In genomic region chr4:133197801-133198286, GRCm38 (mm10) we compare ENCODE assay signal across 10 mouse cellular contexts. TPM values are rescaled to one million over a fixed set of nuclear protein-coding genes. Genes with fewer than 3 reads are reported as not detected.
A peak's percentile ranks its signal among the peaks of the same experiment; 100 is the strongest.
DNase-seq lines count a peak whose midpoint lies in the region; ATAC-seq lines count a peak whose summit lies in the region.
"Had no signal": no experiment of that assay in that cellular context is flagged by ENCODE, and none has a peak within 500 bp of the region (broad histone marks: within the 10 kb centered on the region; RNA-seq: fewer than 3 reads in every experiment).

No protein-coding gene starts in this region.

- H3K36me3 ChIP-seq in embryonic facial prominence, embryonic 10.5 days (replicated peaks): peaks cover 42% of the 10 kb centered on the region
- H3K36me3 ChIP-seq in hindbrain, embryonic 16.5 days (ENCODE audit: control insufficient read depth, insufficient read depth, low read length): peaks cover 8% of the 10 kb centered on the region
- H3K36me3 ChIP-seq in liver, embryonic 16.5 days (ENCODE audit: control insufficient read depth, insufficient read depth): peaks cover 14% of the 10 kb centered on the region

- H3K27me3 ChIP-seq in embryonic facial prominence, embryonic 10.5 days (replicated peaks; ENCODE audit: low read depth, poor library complexity, severe bottlenecking): no peaks in the 10 kb centered on the region; the same call in 1 of the 2 replicates
- no peaks in the 10 kb centered on the region for H3K27me3 ChIP-seq in hindbrain, embryonic 16.5 days (replicated peaks; ENCODE audit: control insufficient read depth, insufficient read depth, low read length)
- H3K27me3 ChIP-seq in liver, embryonic 16.5 days (ENCODE audit: control insufficient read depth, insufficient read depth, low read depth, low read length): no peaks in the 10 kb centered on the region
- H3K27me3 ChIP-seq: CH12.LX had no signal

- 0 out of 2 replicates have a peak overlapping the region, but pooled peaks have one; percentile 6 for H3K4me3 ChIP-seq in embryonic facial prominence, embryonic 10.5 days
- H3K4me3 ChIP-seq in hindbrain, embryonic 16.5 days (ENCODE audit: low read length): no peak overlapping the region
- no peak overlapping the region for H3K4me3 ChIP-seq in liver, embryonic 16.5 days (ENCODE audit: low read depth, low read length)

- H3K9ac ChIP-seq in hindbrain, embryonic 16.5 days (ENCODE audit: low read depth, low read length): peak overlapping the region; percentile 33; the same call in 1 of the 2 replicates
- no peak overlapping the region for H3K9ac ChIP-seq in liver, embryonic 16.5 days (ENCODE audit: low read depth, low read length)

- peaks cover 71% of the 10 kb centered on the region for H3K4me1 ChIP-seq in embryonic facial prominence, embryonic 10.5 days
- H3K4me1 ChIP-seq in hindbrain, embryonic 16.5 days (ENCODE audit: control insufficient read depth, insufficient read depth, low read depth, low read length): peaks cover 49% of the 10 kb centered on the region
- peaks cover 17% of the 10 kb centered on the region for H3K4me1 ChIP-seq in liver, embryonic 16.5 days (ENCODE audit: control insufficient read depth, low read depth, low read length)

- H3K4me2 ChIP-seq in hindbrain, embryonic 16.5 days (ENCODE audit: low read length): no peak overlapping the region; the same call in 1 of the 2 replicates
- no peak overlapping the region for H3K4me2 ChIP-seq in liver, embryonic 16.5 days (ENCODE audit: low read depth, low read length)

- ATAC-seq in hindbrain, embryonic 16.5 days: peak; percentile 41
- ATAC-seq in liver, embryonic 16.5 days (ENCODE audit: low read depth): peak; percentile 58
- ATAC-seq in megakaryocyte, adult 5-6 weeks (ENCODE audit: poor library complexity, severe bottlenecking): no peak

- no peaks in the 10 kb centered on the region for H3K9me3 ChIP-seq in embryonic facial prominence, embryonic 10.5 days
- H3K9me3 ChIP-seq in hindbrain, embryonic 16.5 days (ENCODE audit: control insufficient read depth, low read length): no peaks in the 10 kb centered on the region
- no peaks in the 10 kb centered on the region for H3K9me3 ChIP-seq in liver, embryonic 16.5 days (replicated peaks; ENCODE audit: control insufficient read depth, low read length)

- peak; percentile 41 for DNase-seq in gastrocnemius, adult 18-20 months (ENCODE audit: low spot score)
- DNase-seq in gastrocnemius, postnatal 10 days: no peak
- DNase-seq in embryonic facial prominence, embryonic 10.5 days (ENCODE audit: low spot score): peak; percentile 50
- DNase-seq in ovary, postnatal 10 days (ENCODE audit: low spot score): no peak
- DNase-seq in thymus, postnatal 25 days: no peak

- WGBS in embryonic facial prominence, embryonic 10.5 days: 22% methylated on average over 13 of the region's 13 CpGs
- WGBS in hindbrain, embryonic 16.5 days: 18% methylated on average over 13 of the region's 13 CpGs
- WGBS in liver, embryonic 16.5 days (ENCODE audit: insufficient replicate concordance): 70% methylated on average over 13 of the region's 13 CpGs

- peak overlapping the region; percentile 79 for H3K27ac ChIP-seq in embryonic facial prominence, embryonic 10.5 days (replicated peaks)
- peak overlapping the region; percentile 88 for H3K27ac ChIP-seq in hindbrain, embryonic 16.5 days (ENCODE audit: low read depth, low read length)
- H3K27ac ChIP-seq in liver, embryonic 16.5 days (ENCODE audit: low read length): peak overlapping the region; percentile 28

RNA-seq across cellular contexts. Expression of gene Cd164l2, which starts 14.1 kb away (rescaled TPM):
- total RNA-seq in gastrocnemius, adult 18-20 months (2021): not detected
- not detected for total RNA-seq in gastrocnemius, postnatal 10 days (2021)
- 3.0 and 5.2 TPM in 2 replicates for polyA plus RNA-seq in embryonic facial prominence, embryonic 10.5 days (2016; fragmentation: Nextera tagmentation; extraction: Ambion mirVana)
- 5.6 and 8.3 TPM in 2 replicates for polyA plus RNA-seq in hindbrain, embryonic 16.5 days (2015; fragmentation: Nextera tagmentation; extraction: Ambion mirVana)
- polyA plus RNA-seq in liver, embryonic 16.5 days (2015; fragmentation: Nextera tagmentation; extraction: Ambion mirVana): 0.13 TPM in 1 of 2 replicates, not detected in the other
- total RNA-seq in megakaryocyte, adult 5-6 weeks (2015): not detected in 2 replicates
- total RNA-seq in megakaryocyte, adult 5-6 weeks (2017): not detected in 2 replicates
- total RNA-seq: CH12.LX had no signal

RNA-seq across cellular contexts. Expression of gene Gpr3, which starts 14.5 kb away (rescaled TPM):
- total RNA-seq in gastrocnemius, adult 18-20 months (2021): not detected
- total RNA-seq in gastrocnemius, postnatal 10 days (2021): not detected
- polyA plus RNA-seq in embryonic facial prominence, embryonic 10.5 days (2016; fragmentation: Nextera tagmentation; extraction: Ambion mirVana): 0.11 and 0.57 TPM in 2 replicates
- 2.5 TPM in 2 replicates for polyA plus RNA-seq in hindbrain, embryonic 16.5 days (2015; fragmentation: Nextera tagmentation; extraction: Ambion mirVana)
- not detected in 2 replicates for polyA plus RNA-seq in liver, embryonic 16.5 days (2015; fragmentation: Nextera tagmentation; extraction: Ambion mirVana)
- total RNA-seq in megakaryocyte, adult 5-6 weeks (2015): 0.21 TPM in 1 of 2 replicates, not detected in the other
- total RNA-seq in megakaryocyte, adult 5-6 weeks (2017): not detected in 2 replicates
- total RNA-seq: neutrophil, adult 5-6 weeks had no signal

RNA-seq across cellular contexts. Expression of gene Map3k6, which starts 42.8 kb away (rescaled TPM):
- 10 to 100 TPM in 1 of 2 experiments, 1 to 10 TPM in 1; 8.8 to 11.4 TPM for total RNA-seq in gastrocnemius, adult 18-20 months (2021)
- 1 to 10 TPM; 2.1 to 5.5 TPM for total RNA-seq in gastrocnemius, postnatal 10 days (2021)
- polyA plus RNA-seq in embryonic facial prominence, embryonic 10.5 days (2016; fragmentation: Nextera tagmentation; extraction: Ambion mirVana): 1.7 and 1.8 TPM in 2 replicates
- 2.6 and 4.2 TPM in 2 replicates for polyA plus RNA-seq in hindbrain, embryonic 16.5 days (2015; fragmentation: Nextera tagmentation; extraction: Ambion mirVana)
- polyA plus RNA-seq in liver, embryonic 16.5 days (2015; fragmentation: Nextera tagmentation; extraction: Ambion mirVana): 2.2 and 3.0 TPM in 2 replicates
- 10.2 and 11.7 TPM in 2 replicates for total RNA-seq in megakaryocyte, adult 5-6 weeks (2015)
- total RNA-seq in megakaryocyte, adult 5-6 weeks (2017): 9.1 and 13.4 TPM in 2 replicates

Comparison
In these comparisons a context has a peak if more than half of its experiments do, and no peak if none do; other contexts are left out.
1. DNase-seq: peak in gastrocnemius, adult 18-20 months (single experiment) and embryonic facial prominence, embryonic 10.5 days (single experiment); none in gastrocnemius, postnatal 10 days (single experiment), ovary, postnatal 10 days (single experiment) and thymus, postnatal 25 days (single experiment).
2. H3K27ac ChIP-seq: peak in every context shown above with its lines; median percentile 88 in hindbrain, embryonic 16.5 days; 79 in embryonic facial prominence, embryonic 10.5 days; 28 in liver, embryonic 16.5 days.